Mouse (Mus musculus) layer of hippocampus, postnatal 10 days (tissue): ENCODE measurements at regions not wholly inside any gene's neighbourhood (a gene's known extent, or its start where the extent isn't known, plus 50 kb on each side); places are given as distances from the start of the nearest gene placed in this dataset.
"Not testable (repeated sequence)": the region's sequence is repeated elsewhere in the genome, so short reads cannot be mapped to it uniquely, and the experiment has no call there.

Source experiments
- DNase-seq, 2 experiments: peaks; one replicate each; pipeline ENCODE4 v3.0.0; 2021; ENCODE audit warnings: low spot score in 2 of 2
- microRNA-seq, 2 experiments: library from miRNA; unstranded; fragments of <30 nt; microRNA quantifications; one replicate each; pipeline ENCODE4 v1.2.0; 2021

DNA sequence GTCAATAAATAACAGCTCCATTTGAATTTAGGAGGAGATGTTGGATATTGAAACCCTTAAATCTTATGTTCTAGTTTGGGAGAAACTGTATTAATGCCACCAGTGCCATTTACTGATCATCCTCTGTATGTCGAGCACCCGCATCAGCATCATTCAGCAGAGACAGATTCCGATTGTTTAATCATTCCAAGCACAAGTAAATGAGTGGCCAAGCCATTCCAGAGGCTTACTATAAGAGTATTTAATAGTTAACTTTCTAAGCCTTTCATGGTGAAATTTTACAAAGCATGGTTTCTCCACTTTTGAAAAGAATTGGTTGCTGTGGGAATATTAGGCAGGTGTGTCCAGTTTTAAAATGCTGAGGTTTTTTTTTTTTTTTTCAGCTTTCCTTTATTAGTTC lies 1363.9 kb upstream of the Got2 start:
- DNase-seq = no peak

GRCm38 (mm10) chr8:97251458-97251865 lies 1363.1 kb upstream of the Got2 start:
- peak in 1 of 2 experiments; percentile 12 for DNase-seq

DNA sequence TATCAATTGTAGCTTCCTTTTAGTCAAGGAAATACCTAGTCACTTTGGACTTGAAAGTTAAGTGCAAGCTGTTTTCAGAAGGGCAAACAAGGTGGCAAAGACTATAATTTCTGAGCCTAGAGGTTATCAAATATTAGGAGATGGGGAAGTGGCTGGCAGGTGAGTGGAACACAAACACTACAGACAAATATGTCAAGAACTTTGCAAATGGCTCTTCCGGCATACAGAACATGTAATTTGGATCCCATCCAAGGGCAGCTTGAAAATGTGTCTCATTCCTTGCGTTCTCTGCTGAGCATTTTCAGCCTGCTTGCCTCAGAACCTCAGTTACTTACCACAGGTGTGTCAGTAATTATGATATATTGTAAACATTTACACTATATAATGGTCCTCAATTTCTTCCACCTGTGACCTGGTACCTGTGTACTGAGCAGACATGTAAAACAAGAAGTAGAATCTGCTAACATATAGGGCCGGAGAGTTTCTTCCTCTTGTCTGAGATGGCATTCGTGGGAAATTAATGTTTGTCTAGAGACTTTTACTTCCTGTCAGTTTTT lies 1346.3 kb upstream of the Got2 start:
- DNase-seq = no peak

GRCm38 (mm10) chr8:97232619-97233376 lies 1344.5 kb upstream of the Got2 start:
- DNase-seq = no peak

GRCm38 (mm10) chr8:97231652-97232051 lies 1343.3 kb upstream of the Got2 start:
- DNase-seq = peak in 1 of 2 experiments; percentile 10

GRCm38 (mm10) chr8:97191806-97192205 lies 1303.5 kb upstream of the Got2 start:
- no peak for DNase-seq

DNA sequence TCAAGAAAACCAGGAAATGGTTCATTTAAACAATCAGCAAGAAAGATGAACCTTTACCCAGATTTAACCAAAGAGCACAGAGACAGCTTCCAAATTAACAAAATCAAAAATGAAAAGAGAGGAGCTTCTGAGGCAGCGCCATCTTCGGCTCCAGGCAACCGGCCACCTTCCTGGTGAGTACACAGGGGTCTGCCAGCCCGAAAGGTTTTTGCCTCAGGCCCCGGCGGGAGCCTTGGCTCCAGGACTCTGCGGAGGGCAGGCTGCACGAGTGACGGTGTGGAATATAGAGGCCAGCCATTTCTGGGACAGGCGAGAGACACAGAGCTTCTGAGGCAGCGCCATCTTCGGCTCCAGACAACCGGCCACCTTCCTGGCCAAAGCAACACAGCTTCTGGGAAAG lies 1295.5 kb upstream of the Got2 start:
- DNase-seq = not testable (repeated sequence)

- DNase-seq = not testable (repeated sequence)
Observed at GRCm38 (mm10) chr8:97182456-97182855, 1294.1 kb upstream of the Got2 start.

Small RNAs in the stretch of these regions (microRNA-seq; reads per million reads assigned to microRNA genes)
- 0 reads per million in 2 experiments for gene Gm26399
